Mouse (Mus musculus): Measurements from ENCODE around the gene Trank1. TPM values are rescaled to one million over a fixed set of nuclear protein-coding genes. Genes with fewer than 3 reads are reported as not detected.

The Trank1 gene
- total RNA-seq, 2 experiments from 2014 or later, result 0.05 to 0.19 TPM

DNA sequence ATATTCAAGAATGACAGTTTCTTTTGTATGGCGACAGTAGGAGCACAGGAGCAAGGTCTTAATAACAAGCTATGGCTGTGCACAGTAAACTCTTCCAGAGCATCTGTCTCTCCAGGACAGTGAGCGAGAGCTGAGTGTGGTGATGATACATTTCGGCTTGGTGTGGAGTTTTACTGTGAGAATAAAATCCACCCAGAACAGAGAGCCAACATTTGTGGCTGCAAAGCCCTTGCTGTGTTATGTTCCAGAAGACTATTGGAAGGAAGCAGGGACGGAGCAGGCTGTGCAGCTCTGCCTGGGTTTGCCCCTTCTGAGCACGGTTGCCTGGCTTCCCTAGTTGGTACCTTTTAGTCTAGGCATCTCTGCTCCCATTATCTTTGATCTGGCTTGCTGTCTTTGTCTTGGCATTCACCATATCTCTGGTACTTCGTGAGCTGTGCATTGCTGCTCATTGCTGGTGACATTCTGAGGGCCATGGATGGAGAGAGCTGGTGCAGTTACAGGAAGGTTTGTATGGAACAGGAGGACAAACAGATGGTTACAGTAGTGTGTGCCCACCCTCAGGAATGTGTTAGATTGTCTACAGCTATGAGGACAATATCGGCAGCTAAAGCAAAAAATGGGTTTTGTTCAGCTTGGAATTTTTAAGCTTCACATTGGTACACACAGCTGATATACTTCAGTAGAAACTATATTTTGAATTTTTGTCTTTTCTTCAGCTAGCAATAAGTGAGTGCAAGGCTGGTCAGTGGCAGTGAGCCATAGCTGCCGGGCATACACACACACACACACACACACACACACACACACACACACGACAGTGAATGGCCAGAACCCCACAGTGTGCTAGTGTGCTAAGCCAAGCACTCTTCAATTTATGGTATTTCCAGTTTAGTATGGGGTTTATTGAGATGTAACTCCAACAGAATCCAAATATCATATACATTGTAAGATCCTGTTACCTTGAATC is 69.8 kb downstream of the Trank1 start:
- DNase-seq, result no peak

DNA sequence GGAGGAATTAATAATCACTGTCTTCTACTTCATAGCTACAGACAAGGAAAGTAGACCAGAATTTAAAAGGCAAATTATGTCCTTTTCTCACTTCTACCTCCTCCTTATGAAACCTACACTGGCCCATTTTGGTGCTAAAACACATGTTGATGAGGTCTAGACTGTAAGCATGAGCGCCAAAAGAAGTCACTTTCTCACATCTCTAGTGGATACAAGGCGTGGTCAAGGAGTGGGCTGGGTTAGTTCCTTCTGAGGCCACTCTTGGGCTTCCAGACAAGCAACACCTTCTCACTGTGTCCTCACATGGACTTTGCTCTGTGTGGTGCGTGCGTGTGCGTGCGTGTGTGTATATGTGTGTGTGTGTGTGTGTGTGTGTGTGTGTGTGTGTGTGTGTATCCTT is 70.9 kb downstream of the Trank1 start:
- DNase-seq, result no peak

DNA sequence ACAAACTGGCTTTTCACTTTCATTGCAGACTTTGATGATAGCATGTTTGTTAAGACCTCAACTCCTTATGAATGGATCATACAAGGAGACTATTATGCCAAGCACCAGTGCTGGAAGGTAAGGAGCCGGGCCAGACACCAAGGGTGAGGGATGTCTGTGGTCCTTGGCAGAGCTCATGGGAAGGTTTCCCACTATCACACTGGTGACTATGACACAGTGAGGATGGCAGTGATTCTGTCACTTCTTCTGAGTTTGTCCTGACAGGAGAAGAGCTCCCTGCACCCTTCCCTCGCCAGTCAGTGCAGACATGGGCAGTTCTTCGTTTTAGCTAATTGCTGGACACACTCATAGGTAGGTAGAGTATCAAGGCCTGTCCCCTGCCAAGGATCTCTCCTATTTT is 71.5 kb downstream of the Trank1 start:
- no peak for DNase-seq

DNA sequence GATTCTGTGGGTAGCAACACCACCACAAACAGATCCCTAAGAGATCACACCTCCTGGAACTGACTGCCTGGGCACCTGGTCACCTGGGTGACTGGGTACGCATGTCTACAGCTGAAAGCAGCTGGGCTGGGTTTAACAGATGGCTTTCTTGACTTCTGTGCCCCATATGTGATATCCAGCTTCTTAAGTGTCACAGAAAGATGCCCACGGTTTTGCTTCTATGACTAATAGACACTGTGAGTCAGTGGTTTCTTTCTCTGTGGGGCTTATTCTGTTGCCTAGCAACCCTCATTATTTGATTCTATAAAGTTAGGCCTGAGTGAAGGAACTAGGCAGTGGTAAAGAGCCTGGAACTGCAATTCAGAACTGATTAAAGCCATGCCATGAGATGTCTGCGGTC is 72.2 kb downstream of the Trank1 start:
- no peak for DNase-seq

DNA sequence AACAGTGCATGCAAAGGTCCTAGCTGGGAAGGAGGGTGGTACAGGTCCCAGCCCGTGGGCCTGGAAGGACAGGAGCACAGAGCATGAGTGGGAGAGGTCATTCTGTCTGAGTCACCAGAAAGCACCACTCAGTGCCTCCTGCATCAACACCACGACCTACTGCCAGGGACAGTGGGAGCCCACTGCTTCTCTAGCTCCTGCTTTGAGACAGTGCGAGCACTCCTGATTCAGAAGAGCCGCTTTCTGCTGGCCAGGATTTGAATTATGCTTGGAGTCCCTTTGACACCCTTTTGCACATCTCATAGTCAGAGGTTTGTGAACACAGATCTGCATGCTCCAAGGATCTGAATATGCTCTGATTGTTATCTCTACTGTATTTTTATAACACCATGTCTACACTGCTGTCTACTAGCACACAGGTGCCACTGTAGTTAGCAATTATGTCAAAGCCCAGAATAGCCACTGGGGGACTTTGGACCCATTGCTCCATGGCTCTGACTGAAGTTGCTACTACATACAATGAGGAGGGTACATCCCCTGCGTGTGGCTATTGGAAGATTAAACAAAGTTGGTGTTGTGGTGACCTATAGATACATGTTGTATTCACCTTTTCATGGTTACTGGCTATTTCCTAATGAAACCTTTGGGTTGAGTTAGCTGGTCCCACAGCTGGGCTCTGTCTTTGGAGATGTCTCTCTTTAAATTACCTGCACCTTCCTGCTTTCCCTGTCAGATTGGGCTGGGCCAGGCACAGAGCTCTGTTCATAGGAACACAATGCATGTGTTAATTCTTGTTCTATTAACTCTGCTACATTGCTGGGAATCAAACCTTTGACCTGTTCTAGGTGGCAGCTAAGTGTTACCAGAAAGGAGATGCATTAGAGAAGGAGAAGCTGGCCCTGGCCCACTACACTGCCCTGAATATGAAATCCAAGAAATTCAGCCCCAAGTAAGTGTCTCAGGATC is 74.3 kb downstream of the Trank1 start:
- DNase-seq, result no peak

DNA sequence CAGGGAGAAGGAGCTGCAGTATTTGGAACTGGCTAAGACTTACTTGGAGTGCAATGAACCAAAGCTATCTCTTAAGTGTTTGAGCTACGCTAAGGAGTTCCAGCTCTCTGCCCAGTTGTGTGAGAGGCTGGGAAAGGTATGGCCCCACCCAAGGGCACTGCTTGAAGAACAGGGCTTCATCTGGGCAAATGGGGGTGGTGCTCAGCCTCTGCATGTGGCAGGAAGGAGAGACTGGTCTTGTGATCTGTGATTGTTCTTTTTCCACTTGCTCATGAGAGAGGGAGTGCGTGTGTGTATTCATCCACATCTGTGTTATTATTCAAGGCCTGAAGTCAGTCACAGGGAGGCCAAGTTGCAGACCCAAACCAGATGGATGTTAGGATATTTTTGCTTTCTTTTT is 75.0 kb downstream of the Trank1 start:
- DNase-seq, result peak; percentile 19

DNA sequence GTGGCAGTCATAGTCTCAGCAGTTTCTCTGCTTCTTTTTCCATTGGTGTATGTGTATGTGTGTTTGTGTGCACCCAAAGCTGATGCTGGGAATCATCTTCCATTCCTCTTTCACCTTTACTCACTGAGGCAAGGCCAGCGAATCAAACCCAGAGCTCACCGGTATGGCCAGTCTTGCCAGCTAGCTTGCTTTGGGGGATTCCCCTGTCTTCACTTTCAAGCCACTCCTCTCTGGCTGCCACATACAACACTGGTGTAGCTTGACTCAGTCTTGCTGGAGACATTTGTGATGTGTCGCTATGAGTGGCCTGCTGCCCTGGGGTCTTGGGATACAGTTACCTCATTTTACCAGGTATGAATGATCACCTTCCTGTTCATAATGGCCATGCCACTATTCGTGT is 76.0 kb downstream of the Trank1 start:
- DNase-seq, result no peak

DNA sequence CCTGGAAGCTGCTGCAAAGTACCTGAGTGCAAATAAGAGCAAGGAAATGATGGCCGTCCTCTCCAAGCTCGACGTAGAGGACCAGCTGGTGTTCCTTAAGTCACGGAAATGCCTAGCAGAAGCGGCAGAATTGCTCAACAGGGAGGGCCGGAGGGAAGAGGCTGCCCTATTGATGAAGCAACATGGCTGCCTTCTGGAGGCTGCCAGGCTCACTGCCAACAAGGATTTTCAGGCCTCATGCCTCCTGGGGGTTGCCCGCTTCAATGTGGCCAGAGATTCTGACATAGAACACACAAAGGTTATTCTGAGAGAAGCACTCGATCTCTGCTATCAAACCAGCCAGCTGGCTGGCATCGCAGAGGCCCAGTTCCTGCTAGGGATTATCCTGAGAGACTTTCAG is 78.5 kb downstream of the Trank1 start:
- no peak for DNase-seq

DNA sequence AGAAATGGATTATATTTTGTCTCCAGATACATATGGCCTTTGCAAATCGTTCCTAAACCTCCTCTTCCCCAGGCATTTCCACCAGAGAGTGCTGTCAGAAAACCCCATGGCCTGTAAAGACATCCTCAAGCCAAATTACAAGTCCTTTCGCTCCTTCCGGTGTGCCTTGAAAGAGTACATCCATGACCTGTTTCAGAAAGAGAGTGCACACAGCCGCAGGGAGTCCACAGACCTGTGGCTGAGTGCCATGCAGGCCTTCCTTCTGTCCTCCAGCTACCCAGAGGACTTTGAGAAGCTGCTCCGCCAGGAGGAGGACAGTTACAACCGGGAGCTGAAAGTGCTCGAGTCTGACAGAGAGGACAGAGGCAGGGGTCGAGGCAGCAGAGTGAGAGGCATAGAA is 79.5 kb downstream of the Trank1 start:
- no peak for DNase-seq

DNA sequence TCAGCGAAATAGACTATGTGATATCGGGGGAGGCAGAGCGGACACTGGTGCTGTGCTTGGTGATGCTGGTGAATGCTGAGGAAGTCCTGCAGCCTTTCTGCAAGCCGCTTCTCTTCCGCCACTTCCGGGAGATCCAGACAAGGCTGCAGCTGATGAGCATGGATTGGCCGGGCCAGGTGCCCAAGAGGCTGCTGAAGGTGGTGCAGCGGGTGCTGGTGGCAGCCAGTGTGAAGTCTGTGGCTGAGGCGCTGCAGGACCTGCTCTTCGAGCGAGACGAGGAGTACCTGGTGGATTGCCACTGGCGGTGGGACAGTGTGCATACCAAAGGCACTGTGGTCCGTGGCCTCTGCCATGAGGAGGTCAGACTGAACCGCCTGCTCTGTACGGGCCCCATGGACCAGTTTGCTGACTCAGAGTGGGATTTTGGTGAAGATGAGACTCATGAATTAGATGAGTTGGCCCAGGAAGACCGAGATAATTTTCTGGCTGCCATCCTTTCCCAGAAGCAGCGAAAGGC is 80.4 kb downstream of the Trank1 start:
- DNase-seq, result no peak

DNA sequence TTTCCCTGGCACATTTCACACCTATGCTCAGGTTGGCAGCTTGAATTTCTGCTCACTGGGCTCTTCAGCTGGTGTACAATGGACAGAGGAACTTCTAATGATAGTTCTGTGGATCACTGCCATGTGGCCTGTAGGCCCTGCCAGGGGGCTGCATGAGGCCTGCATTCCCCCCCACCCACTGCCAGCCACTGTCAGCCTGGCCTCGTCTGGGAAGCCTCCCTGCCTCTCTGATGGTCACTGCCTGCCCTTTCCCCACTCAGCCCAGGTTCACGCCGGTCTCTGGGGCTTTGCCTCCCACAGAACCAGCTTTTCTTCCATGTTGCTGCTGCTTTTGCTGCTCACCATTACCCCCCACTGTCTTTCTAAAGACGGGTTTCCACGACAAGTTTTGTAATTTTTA is 83.7 kb downstream of the Trank1 start:
- DNase-seq, result no peak

DNA sequence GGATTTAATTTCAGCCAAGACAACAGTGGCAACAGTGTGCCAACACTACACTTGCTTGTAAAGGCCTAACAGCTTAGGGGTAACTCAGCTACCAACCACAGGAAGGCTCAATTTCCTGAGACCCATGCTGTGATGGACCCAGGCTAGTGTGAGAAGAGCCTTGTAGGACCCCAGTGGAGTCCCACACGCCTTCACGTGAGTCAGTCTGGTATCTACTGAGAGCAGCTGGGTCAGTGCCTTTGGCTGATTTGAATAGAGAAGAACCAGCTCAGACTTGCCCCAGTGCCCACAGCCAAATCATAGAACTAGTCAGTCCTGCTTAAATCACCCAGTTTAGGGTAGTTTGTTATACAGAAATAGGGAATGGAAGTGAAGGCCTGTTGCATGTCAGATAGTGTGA is 86.5 kb downstream of the Trank1 start:
- DNase-seq, result no peak

DNA sequence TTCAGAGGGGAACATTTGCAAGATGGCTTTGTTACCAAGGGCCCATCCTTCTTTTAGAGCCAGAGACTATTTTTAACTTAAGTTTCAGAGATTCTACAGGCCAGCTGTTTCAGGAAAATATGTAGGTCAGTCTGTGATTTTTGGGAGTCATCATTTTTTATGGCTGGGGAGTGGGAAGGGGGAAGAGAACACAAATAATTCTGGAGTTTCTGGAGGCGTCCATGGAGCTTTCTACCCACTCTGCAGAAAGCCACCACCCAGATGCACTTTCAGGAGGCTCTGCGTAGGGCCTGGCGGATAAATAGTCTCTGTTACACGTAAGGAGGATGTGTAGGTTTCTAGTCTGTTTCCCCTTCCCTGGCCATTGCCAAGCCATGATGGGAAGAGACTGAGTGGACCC is 88.5 kb downstream of the Trank1 start:
- DNase-seq, result no peak

DNA sequence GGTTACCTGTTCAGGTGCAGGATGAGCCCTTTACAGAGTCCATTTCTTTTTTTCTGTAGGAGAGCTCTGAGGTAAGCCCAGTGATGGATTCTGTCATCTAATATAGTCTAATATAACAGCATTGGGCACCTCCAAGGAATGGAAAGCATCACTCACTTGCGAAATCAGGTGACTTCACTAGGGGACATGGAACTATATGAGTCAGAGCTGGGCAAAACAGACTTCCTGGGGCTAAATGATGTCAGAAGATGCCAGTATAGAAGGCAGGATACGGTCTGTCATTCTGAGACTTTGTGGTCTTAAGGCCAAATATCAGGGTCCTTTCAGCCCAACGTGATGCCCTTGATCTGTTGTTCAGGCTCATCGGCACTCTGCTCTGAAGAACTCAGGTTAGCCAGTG is 91.6 kb downstream of the Trank1 start:
- DNase-seq, result no peak

DNA sequence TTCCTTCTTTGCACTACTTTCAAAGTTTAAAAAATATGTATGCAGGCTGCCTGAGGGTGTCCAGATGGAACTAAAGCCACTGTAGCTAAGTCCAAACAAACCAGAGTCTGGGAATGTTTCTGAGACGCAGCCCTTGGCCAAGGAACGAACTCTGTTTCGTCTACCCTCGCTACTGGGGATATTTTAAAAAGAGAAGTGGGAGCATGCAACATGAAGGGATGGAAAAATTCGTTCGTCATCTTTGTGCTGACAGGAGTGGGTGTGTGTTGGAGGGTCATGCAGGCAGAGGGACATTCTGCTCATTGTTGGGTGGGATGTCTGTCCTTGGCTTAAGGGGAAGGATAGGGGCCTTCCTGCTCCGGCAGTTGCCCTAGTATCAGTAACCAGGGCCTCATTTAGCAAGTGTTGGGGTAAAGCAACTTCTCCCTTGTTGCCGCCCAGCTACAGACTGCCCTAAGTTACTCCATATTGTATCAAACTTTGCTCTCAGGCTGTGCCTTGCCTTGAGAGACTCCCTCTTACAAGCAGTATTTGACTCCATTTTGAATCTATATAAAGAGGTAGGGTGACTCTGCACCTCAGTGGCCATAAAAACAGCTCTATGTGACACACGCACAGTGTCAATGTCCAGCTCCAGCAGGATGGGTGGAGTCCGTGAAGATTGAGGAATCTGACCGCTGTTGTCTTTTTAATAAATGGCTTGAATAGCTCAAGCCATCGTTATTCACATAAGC is 93.0 kb downstream of the Trank1 start:
- DNase-seq, result no peak

DNA sequence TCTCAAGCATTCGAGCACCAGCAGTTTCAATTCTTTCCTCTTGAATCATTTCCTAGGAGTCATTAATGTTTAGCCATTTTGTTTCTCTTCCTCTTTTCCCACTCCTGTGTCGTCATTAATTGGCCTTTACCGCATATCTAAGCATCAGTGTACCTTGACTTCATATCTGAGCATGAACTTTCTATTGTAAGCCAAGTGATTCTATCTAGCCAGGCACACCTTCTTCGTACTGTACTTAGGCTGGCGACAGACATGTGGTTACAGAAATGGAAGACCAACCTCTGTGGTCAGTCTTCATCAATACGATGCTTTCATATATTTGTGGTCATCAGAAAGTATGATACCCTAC is 93.5 kb downstream of the Trank1 start:
- no peak for DNase-seq

DNA sequence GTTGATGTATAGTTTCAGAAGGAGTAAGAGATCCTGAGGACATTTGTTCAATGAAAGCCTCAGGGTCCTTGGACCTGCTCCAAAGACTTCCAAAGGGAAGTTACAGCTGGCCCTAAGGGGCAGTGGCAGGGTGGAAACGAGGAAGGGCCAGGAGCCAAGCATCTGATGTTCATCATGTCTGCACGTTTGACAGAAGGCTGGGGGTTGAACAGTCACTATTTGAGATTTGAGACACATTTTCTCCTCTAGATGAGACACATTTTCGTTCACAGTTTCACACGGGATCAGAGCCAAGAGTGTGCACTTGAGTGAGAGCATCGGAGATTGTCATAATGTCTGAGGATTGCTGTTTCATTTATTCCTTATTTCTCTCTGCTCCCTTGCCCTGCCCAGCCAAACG is 96.5 kb downstream of the Trank1 start:
- no peak for DNase-seq

DNA sequence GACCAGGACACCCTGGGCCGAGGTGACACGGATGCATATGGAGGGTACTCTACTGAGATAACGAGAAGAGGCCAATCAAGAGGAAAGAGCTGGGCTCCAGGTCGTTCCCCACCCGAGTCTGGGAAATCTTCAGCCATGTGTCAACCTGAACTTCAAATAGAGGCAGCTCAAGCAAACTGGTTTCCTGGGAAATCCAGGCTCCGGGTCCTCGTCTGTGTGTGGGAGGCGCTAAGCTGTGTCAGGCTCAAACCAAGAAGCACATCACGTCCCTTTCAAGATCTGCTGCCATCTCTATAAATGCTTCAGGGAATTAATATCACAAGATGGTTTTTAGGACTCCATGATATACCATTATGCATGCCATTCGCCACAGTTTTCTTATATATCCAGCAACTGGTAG is 96.9 kb downstream of the Trank1 start:
- no peak for DNase-seq

DNA sequence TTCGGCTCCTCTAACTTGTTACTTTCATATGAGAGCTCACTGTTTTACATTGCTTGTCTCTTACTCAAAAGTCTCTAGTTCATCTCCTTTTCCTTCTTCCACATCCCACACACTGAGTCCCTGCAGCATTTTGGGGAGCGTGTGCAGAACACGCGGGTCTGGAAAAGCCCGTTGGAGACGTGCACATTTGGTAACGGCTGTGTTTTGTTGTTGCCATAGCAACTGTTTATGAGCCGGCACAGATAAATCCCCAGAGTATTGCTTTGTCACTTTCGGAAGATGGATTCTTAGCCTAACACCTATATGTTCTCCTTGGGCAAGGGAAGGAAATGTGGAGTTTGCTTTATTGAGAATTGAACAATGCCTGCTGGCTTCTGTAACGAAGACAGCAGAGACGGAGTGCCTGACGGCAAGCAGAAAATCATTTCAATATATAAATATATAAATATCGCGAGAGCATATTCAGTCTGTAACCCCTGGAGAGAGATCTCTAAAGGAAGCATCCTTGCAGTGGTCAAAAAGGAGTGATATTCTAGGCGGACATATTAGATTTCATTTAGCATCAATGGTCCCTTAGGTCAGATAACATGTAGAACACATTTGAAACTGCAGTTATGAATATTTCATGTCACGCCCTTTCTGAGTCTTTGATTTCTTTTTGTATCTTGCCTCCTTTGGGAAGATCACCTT is 101.1 kb downstream of the Trank1 start:
- no peak for DNase-seq

DNA sequence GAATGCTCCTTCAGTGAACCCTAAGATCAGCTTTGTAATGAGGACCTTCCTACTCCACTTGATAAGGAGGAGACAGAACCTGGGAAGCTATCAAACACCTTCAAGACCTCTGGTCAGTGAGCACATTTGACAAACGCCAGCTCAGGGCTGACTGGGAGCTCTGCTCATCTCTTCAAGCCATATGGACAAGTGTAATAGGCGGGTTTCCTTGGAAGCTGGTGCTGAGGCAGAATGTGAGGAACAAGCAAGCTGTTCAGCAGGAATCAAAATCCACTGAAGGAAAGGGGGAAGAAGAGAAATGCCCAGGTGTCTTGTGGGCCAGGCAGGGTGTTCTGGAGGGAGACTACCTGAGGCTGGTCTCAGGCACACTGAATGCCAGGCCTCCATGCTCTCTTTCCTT is 110.3 kb downstream of the Trank1 start:
- no peak for DNase-seq

DNA sequence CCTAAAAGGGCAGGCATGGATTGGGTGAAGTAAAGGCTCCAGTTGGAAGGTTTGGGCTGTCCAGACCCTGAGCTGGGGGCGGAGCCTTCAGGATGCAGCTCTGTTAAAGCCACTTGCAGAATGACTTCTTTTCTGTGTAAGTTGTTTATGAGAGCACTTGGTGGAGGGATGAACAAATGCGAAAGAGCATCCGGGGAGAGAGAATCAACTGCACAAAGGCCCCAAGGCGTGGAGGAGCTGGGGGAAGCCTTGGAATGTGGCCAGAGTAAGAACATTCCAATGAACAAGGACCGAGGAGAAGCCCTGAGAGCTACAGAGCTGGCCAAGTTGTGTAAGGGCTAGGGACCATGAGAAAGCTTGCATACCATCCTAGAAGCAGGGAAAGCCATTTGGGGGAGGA is 111.0 kb downstream of the Trank1 start:
- DNase-seq, result no peak

DNA sequence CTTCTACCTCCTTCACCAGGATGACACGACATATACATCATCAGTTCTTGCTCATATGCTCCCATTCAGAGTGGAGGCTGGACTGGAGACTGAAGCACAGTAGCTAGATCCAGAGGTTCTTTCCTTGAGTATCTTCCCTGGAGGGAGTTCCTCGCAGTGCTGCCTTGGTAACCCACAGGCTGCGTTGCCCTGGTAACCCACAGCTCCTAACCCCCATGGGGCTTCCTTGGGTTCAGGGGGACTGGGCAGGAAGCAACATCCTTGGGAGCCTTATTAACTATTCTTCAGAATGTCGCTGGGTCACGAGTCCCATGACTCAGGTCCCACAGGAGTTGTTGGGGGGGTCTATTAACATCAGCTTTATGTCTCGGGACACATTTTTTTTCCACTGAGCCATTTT is 113.6 kb downstream of the Trank1 start:
- DNase-seq, result peak; percentile 44
